Mouse (Mus musculus) neural tube, embryonic 14.5 days (tissue): ENCODE results near the gene Shroom2. TPM values are rescaled to one million over a fixed set of nuclear protein-coding genes. Genes with fewer than 3 reads are reported as not detected.
"Not testable (repeated sequence)": the region's sequence is repeated elsewhere in the genome, so short reads cannot be mapped to it uniquely, and the experiment has no call there.

Experiments
- ATAC-seq: fragments of 200-750 bp; cut with Nextera tagmentation; 2 replicates; pipeline ENCODE4 v1.8.0; 2017; ENCODE audit warnings: low read depth, mild to moderate bottlenecking, moderate TSS enrichment, moderate library complexity
- H3K27ac ChIP-seq: fragments of 300-500 bp; sonication (generic); 2 replicates; pipeline ENCODE4 v1.5.1; 2014; ENCODE audit warnings: low read depth, mild to moderate bottlenecking, control low read depth, low read length, moderate library complexity, mixed read lengths
- H3K27me3 ChIP-seq: fragments of 300-500 bp; sonication (generic); 2 replicates; pipeline ENCODE4 v1.6.1; 2014; ENCODE audit warnings: low read length; ENCODE audit not compliant: control insufficient read depth, insufficient read depth
- H3K36me3 ChIP-seq: fragments of 300-500 bp; sonication (generic); 2 replicates; pipeline ENCODE4 v1.6.1; 2014; ENCODE audit warnings: low read length, mixed read lengths; ENCODE audit not compliant: control insufficient read depth, insufficient read depth
- H3K4me1 ChIP-seq: fragments of 300-500 bp; sonication (generic); 2 replicates; pipeline ENCODE4 v1.6.1; 2014; ENCODE audit warnings: low read length; ENCODE audit not compliant: control insufficient read depth, insufficient read depth
- H3K4me2 ChIP-seq: fragments of 300-500 bp; sonication (generic); 2 replicates; pipeline ENCODE4 v1.6.1; 2014; ENCODE audit warnings: mild to moderate bottlenecking, low read depth, low read length, control low read depth
- H3K4me3 ChIP-seq: fragments of 300-500 bp; sonication (generic); 2 replicates; pipeline ENCODE4 v1.5.1; 2014; ENCODE audit warnings: low read depth, low read length, control low read depth, mixed read lengths
- H3K9ac ChIP-seq: fragments of 300-500 bp; sonication (generic); replicated peaks from 2 replicates; pipeline ENCODE4 v1.6.1; 2014; ENCODE audit warnings: low read depth, mild to moderate bottlenecking, control low read depth, low read length, mixed read lengths
- H3K9me3 ChIP-seq: fragments of 300-500 bp; sonication (generic); 2 replicates; pipeline ENCODE4 v1.6.1; 2016; ENCODE audit warnings: low read length; ENCODE audit not compliant: control insufficient read depth
- WGBS: fragments of 180-500 bp; shearing (Covaris S2); extraction: QIAGEN DNeasy Blood & Tissue Kit; methylation state at CpG from one replicate; pipeline ENCODE4 v1.1.7; 2014; 5-methylcytosine and 5-hydroxymethylcytosine counted together
- polyA plus RNA-seq: library from polyadenylated mRNA; unstranded; fragments of >200 nt; fragmentation: Nextera tagmentation; extraction: Ambion mirVana; gene quantifications from 2 replicates; pipeline ENCODE4 v1.2.1, GENCODE M21; 2014

The Shroom2 gene
- polyA plus RNA-seq, 1 experiment from 2014 or later = 174 TPM

DNA sequence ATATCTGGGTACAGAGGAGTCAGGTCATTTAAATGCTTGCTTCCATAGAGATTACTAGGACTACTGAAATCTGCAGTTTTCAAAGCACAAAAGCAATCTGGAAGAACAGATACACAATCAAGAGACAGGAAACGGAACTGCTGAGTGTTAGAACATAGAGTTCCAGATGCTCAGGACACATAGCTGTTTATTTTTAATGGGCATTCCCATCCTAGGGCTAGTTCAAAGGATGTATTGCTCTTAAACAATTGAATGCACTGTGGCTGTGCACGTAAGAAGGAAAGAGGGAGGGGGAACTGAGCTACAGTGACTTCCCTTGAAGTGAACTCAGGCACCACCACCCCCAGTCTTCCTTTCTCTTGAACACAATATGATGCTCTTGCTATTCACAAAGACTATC lies 58.5 kb downstream of the Shroom2 start:
- not testable (repeated sequence) for H3K27me3 ChIP-seq, H3K27ac ChIP-seq, H3K9me3 ChIP-seq, ATAC-seq, H3K4me2 ChIP-seq, H3K4me1 ChIP-seq, H3K4me3 ChIP-seq, H3K36me3 ChIP-seq, H3K9ac ChIP-seq
- WGBS = 36% methylated on average over 2 of the region's 2 CpGs

DNA sequence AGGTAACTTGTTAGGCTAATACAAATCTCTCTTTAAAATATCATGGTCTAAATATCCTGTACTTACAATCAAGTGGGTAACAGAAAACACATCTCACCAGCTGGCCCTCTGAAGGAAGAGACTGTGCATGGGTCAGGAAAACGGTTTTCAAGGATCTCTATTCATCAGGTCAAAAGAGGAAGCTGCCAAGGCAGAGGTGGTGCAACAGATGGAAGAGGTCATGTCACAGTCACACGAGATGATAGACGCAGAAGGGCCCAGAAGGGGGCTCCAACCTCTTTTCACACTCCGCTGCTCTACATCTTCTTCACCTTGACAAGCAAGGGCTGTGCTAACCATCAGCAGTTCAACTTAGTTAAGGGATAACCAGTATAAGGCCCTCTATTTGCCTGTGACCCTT lies 60.9 kb downstream of the Shroom2 start:
- H3K4me2 ChIP-seq = no peak overlapping the region
- H3K9me3 ChIP-seq = no peaks in the 10 kb centered on the region
- no peaks in the 10 kb centered on the region for H3K27me3 ChIP-seq
- no peak overlapping the region for H3K9ac ChIP-seq
- ATAC-seq = no peak
- no peak overlapping the region for H3K4me3 ChIP-seq
- H3K4me1 ChIP-seq = no peaks in the 10 kb centered on the region
- H3K27ac ChIP-seq = no peak overlapping the region
- WGBS = 55% methylated on average over 4 of the region's 4 CpGs
- no peaks in the 10 kb centered on the region for H3K36me3 ChIP-seq

DNA sequence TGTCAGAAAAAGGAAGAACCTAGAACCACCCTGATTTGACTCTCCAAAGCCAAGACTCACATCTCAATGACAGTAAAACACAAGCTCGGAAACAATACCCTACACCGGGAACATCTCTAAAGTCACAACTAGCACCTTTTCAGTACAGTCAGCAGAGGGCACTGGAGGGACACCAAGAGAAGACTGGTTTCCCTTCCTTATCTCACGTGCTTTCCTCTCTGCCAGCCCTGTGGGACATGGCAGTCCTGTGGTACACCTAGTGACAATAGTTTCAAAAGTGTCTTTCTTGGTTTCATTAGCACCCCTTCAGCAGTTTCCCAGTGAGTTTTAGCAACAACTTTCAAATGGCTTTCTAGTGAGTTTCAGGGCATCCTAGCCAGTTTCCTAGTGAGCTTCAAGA lies 63.9 kb downstream of the Shroom2 start:
- Histone ChIP-seq H3K36me3 (no peaks in the 10 kb centered on the region), H3K4me2 (no peak overlapping the region), H3K9ac (no peak overlapping the region), H3K27me3 (no peaks in the 10 kb centered on the region), H3K4me1 (no peaks in the 10 kb centered on the region), H3K4me3 (no peak overlapping the region), H3K9me3 (no peaks in the 10 kb centered on the region), H3K27ac (no peak overlapping the region)
- 0 out of 2 replicates have a peak, but pooled peaks have one; percentile 69 for ATAC-seq
- WGBS = 28% methylated on average over 3 of the region's 3 CpGs

DNA sequence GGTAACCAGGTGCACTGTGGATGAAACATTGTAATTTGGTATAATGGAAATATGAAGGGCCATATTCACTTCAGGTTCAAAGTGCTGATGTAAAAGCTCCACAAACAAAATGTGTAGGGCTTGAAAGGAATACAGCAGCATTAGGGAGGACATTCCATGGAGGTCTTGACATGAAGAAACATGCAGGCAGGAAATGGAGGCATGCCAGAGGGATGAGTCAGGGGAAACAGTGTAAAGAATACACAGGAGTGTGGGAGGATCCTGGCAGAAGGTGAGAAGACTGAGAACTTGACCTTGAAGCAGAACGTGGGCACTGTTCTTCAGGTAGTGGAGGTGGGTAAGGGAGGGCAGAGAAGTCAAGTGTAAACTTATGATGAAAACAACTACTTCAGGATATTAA lies 65.6 kb downstream of the Shroom2 start:
- 81% methylated on average over 1 of the region's 1 CpGs for WGBS
- Histone ChIP-seq H3K27me3 (no peaks in the 10 kb centered on the region), H3K9me3 (no peaks in the 10 kb centered on the region), H3K4me3 (no peak overlapping the region), H3K36me3 (no peaks in the 10 kb centered on the region), H3K4me1 (no peaks in the 10 kb centered on the region), H3K9ac (no peak overlapping the region), H3K27ac (no peak overlapping the region), H3K4me2 (no peak overlapping the region)
- no peak for ATAC-seq

GRCm38 (mm10) chrX:152701679-152702078 lies 67.6 kb downstream of the Shroom2 start:
- no peak for ATAC-seq
- H3K4me3 ChIP-seq = no peak overlapping the region
- no peak overlapping the region for H3K9ac ChIP-seq
- no peaks in the 10 kb centered on the region for H3K4me1 ChIP-seq
- no peak overlapping the region for H3K27ac ChIP-seq
- H3K27me3 ChIP-seq = no peaks in the 10 kb centered on the region
- WGBS = 67% methylated on average over 3 of the region's 3 CpGs
- no peaks in the 10 kb centered on the region for H3K9me3 ChIP-seq
- no peak overlapping the region for H3K4me2 ChIP-seq
- no peaks in the 10 kb centered on the region for H3K36me3 ChIP-seq

DNA sequence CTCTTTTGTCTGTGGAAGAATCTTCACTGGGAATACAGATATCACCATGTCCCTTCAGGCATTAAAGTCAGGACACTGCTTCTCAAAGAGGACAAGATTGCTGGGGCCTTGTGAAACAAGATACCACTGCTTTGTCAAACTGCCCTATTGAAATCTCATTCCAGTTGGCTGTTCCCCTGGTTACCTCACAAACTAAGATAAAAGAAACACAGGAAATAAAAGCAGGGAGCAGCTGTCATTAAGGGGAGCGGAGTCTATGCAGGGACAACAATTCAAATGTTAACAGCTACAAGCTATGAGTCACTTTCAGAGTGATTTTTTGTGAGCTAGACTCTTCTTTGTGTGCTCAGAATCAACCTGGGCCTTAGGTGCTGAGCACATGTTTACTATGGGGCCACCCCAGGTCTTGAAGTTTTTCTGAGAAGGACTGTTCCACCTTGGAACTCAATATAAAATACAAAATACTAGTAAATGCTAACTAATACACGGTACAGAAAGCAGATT lies 78.4 kb downstream of the Shroom2 start:
- H3K4me3 ChIP-seq = no peak overlapping the region
- 38% methylated on average over 2 of the region's 2 CpGs for WGBS
- no peak overlapping the region for H3K9ac ChIP-seq
- H3K36me3 ChIP-seq = no peaks in the 10 kb centered on the region
- no peaks in the 10 kb centered on the region for H3K4me1 ChIP-seq
- ATAC-seq = no peak
- no peaks in the 10 kb centered on the region for H3K9me3 ChIP-seq
- H3K4me2 ChIP-seq = no peak overlapping the region
- no peak overlapping the region for H3K27ac ChIP-seq
- no peaks in the 10 kb centered on the region for H3K27me3 ChIP-seq

DNA sequence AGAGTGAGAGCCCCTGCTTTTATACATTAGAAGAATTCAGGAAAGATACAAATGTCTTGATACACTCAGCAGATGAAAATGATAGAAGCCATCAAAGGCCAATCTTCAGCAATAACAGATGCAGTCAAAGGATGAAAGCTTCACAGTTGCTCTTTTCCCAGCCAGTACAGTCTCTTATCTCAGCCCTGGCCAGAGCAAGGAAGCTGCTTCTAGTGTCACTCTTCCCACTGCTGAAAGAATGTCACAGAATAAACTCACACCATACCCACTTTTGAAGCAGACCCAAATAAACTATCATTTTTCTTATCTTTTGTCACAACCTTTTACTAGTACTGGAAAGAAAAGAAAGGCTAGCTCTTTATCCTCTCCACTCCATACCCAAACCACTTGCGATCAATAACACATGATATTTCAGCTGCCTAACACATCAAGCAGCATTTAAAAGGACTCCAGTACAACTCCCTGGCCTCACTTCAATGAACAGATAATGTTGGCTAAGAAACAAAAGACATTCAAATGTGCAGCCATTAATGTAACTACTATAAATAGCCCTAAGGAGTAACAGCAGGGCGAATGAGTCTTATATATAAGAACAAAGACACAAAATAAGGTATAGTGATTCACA lies 90.0 kb downstream of the Shroom2 start:
- no peak overlapping the region for H3K27ac ChIP-seq
- no peak for ATAC-seq
- H3K36me3 ChIP-seq = no peaks in the 10 kb centered on the region
- no peak overlapping the region for H3K9ac ChIP-seq
- no peaks in the 10 kb centered on the region for H3K9me3 ChIP-seq
- no peak overlapping the region for H3K4me2 ChIP-seq
- H3K27me3 ChIP-seq = peaks cover 3% of the 10 kb centered on the region
- 67% methylated on average over 2 of the region's 2 CpGs for WGBS
- H3K4me1 ChIP-seq = no peaks in the 10 kb centered on the region
- H3K4me3 ChIP-seq = no peak overlapping the region

DNA sequence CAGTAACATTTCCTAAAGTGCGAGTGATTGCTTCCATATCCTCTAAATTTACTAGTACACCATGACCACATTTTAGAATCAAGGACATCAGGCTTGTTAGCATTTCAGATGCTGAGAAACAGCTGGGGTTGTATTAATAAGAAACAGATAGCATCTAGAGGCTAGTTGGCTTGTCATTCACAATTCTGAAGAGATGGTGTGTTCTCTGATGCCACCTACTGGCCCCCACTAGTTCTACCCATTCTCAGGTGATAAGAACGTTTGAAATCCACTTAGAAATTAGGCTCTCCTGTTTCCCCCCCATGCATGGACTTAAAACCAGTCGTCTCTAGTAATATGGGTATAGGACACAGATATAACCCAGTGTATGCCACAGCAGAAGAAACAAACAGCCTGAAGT lies 92.9 kb downstream of the Shroom2 start:
- WGBS = 42% methylated on average over 3 of the region's 3 CpGs
- no peak for ATAC-seq
- no peak overlapping the region for H3K4me3 ChIP-seq
- H3K4me1 ChIP-seq = no peaks in the 10 kb centered on the region
- no peaks in the 10 kb centered on the region for H3K36me3 ChIP-seq
- H3K9me3 ChIP-seq = no peaks in the 10 kb centered on the region
- no peak overlapping the region for H3K27ac ChIP-seq
- no peak overlapping the region for H3K9ac ChIP-seq
- no peak overlapping the region for H3K4me2 ChIP-seq
- peaks cover 3% of the 10 kb centered on the region for H3K27me3 ChIP-seq

GRCm38 (mm10) chrX:152673431-152673830 lies 95.8 kb downstream of the Shroom2 start:
- Histone ChIP-seq H3K4me3 (no peak overlapping the region), H3K4me1 (no peaks in the 10 kb centered on the region), H3K4me2 (no peak overlapping the region), H3K9me3 (no peaks in the 10 kb centered on the region), H3K9ac (no peak overlapping the region), H3K27me3 (no peaks in the 10 kb centered on the region), H3K36me3 (no peaks in the 10 kb centered on the region), H3K27ac (no peak overlapping the region)
- ATAC-seq = no peak
- 79% methylated on average over 3 of the region's 3 CpGs for WGBS
